Mouse (Mus musculus): ENCODE data around the gene Kif2c.

DNA sequence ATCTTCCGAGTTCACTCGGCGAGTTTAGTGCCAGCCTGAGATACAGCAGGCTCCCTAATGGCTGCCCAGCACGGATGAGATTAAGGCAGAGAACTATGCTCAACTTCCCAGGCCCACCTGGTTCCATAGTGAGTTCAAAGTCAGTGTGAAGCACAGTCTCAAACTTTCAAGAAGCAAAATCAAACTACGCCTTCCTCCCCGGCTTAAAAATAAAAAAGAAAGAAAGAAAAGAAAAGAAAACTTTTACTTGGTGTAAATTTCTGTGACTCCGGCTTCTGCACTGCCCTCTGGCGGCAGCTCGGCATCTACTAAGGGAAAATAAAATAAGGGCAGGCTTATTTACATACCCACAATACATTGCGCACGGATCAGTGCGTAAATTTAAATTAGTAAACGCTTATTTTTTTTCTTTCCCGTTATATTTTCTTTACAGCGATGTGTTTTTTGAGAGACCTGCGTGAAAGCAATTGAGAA, 7.0 kb upstream of the Kif2c start:
- TF ChIP-seq CTCF (IDR thresholded peaks at IDR 0.05; ENCODE audit: low read depth): peak; percentile 85
- no peak for TF ChIP-seq EP300 (IDR thresholded peaks at IDR 0.05; ENCODE audit: low read depth)
